Mouse (Mus musculus): ENCODE measurements around the gene Fam166a. TPM values are rescaled to one million over a fixed set of nuclear protein-coding genes. Genes with fewer than 3 reads are reported as not detected.

The Fam166a gene
- polyA plus RNA-seq (2015; fragmentation: Illumina TruSeq; extraction: RNeasy Lipid Tissue Mini Kit (QIAGEN cat#74804); ENCODE audit: insufficient read depth, low read depth, low replicate concordance) = not detected

GRCm38 (mm10) chr2:25218445-25218844 lies at the start of gene Fam166a:
Fam166a (plus strand) TSS chr2:25218745.

GRCm38 (mm10) chr2:25180478-25180903 lies 38.1 kb upstream of the Fam166a start, which contains the start of gene Nrarp:
Nrarp (plus strand) TSS chr2:25180758.

GRCm38 (mm10) chr2:25196172-25196954 lies 22.2 kb upstream of the Fam166a start, which contains the start of gene Tor4a:
Tor4a (minus strand) TSS chr2:25196886.

GRCm38 (mm10) chr2:25211121-25211670 lies 7.3 kb upstream of the Fam166a start, which contains the start of gene Nelfb:
Nelfb (minus strand) TSS chr2:25211489.

GRCm38 (mm10) chr2:25214444-25214843 lies 4.1 kb upstream of the Fam166a start, which contains the start of gene Stpg3:
Stpg3 (minus strand) TSS chr2:25214637.

GRCm38 (mm10) chr2:25224492-25224765 lies 5.9 kb downstream of the Fam166a start, which contains the start of gene Tubb4b:
Tubb4b (minus strand) TSS chr2:25224702.

GRCm38 (mm10) chr2:25234050-25234449 lies 15.5 kb downstream of the Fam166a start, which contains the start of gene Slc34a3:
Slc34a3 (minus strand) TSS chr2:25234364.

GRCm38 (mm10) chr2:25236614-25237013 lies 18.1 kb downstream of the Fam166a start, which contains the start of gene Rnf224:
Rnf224 (minus strand) TSS chr2:25236787.

GRCm38 (mm10) chr2:25242101-25242506 lies 23.6 kb downstream of the Fam166a start, which contains the start of the genes Rnf208 and Cysrt1:
Rnf208 (plus strand) TSS chr2:25242255.
Cysrt1 (minus strand) TSS chr2:25242452.

GRCm38 (mm10) chr2:25246183-25247072 lies 27.9 kb downstream of the Fam166a start, which contains the start of gene AL732309.1:
AL732309.1 (minus strand) TSS chr2:25246863.

GRCm38 (mm10) chr2:25255284-25255779 lies 36.8 kb downstream of the Fam166a start, which contains the start of gene Tmem203:
Tmem203 (plus strand) TSS chr2:25255439.

GRCm38 (mm10) chr2:25262291-25262767 lies 43.8 kb downstream of the Fam166a start, which contains the start of gene Tprn:
Tprn (plus strand) TSS chr2:25262618.

Other genes starting within 250 kb of the Fam166a start
- 8.3 TPM for gene Mrpl41, start 243.6 kb upstream of the Fam166a start, polyA plus RNA-seq (2015; fragmentation: Illumina TruSeq; extraction: RNeasy Lipid Tissue Mini Kit (QIAGEN cat#74804); ENCODE audit: insufficient read depth, low read depth, low replicate concordance)
- gene Pnpla7, start 242.7 kb upstream of the Fam166a start, polyA plus RNA-seq (2015; fragmentation: Illumina TruSeq; extraction: RNeasy Lipid Tissue Mini Kit (QIAGEN cat#74804); ENCODE audit: insufficient read depth, low read depth, low replicate concordance) = 12.8 TPM
- gene Nsmf, start 164.4 kb upstream of the Fam166a start, polyA plus RNA-seq (2015; fragmentation: Illumina TruSeq; extraction: RNeasy Lipid Tissue Mini Kit (QIAGEN cat#74804); ENCODE audit: insufficient read depth, low read depth, low replicate concordance) = 18.6 TPM
- gene Entpd8, start 138.4 kb upstream of the Fam166a start, polyA plus RNA-seq (2015; fragmentation: Illumina TruSeq; extraction: RNeasy Lipid Tissue Mini Kit (QIAGEN cat#74804); ENCODE audit: insufficient read depth, low read depth, low replicate concordance) = not detected
- gene Noxa1, start 123.6 kb upstream of the Fam166a start, polyA plus RNA-seq (2015; fragmentation: Illumina TruSeq; extraction: RNeasy Lipid Tissue Mini Kit (QIAGEN cat#74804); ENCODE audit: insufficient read depth, low read depth, low replicate concordance) = not detected
- gene Nrarp, start 38.0 kb upstream of the Fam166a start, polyA plus RNA-seq (2015; fragmentation: Illumina TruSeq; extraction: RNeasy Lipid Tissue Mini Kit (QIAGEN cat#74804); ENCODE audit: insufficient read depth, low read depth, low replicate concordance) = 5.7 TPM
- gene Tor4a, start 21.9 kb upstream of the Fam166a start, polyA plus RNA-seq (2015; fragmentation: Illumina TruSeq; extraction: RNeasy Lipid Tissue Mini Kit (QIAGEN cat#74804); ENCODE audit: insufficient read depth, low read depth, low replicate concordance) = 4.7 TPM
- gene Nelfb, start 7.3 kb upstream of the Fam166a start, polyA plus RNA-seq (2015; fragmentation: Illumina TruSeq; extraction: RNeasy Lipid Tissue Mini Kit (QIAGEN cat#74804); ENCODE audit: insufficient read depth, low read depth, low replicate concordance) = 17.7 TPM
- not detected for gene Stpg3, start 4.1 kb upstream of the Fam166a start, polyA plus RNA-seq (2015; fragmentation: Illumina TruSeq; extraction: RNeasy Lipid Tissue Mini Kit (QIAGEN cat#74804); ENCODE audit: insufficient read depth, low read depth, low replicate concordance)
- 52.2 TPM for gene Tubb4b, start 6.0 kb downstream of the Fam166a start, polyA plus RNA-seq (2015; fragmentation: Illumina TruSeq; extraction: RNeasy Lipid Tissue Mini Kit (QIAGEN cat#74804); ENCODE audit: insufficient read depth, low read depth, low replicate concordance)
- not detected for gene Slc34a3, start 15.6 kb downstream of the Fam166a start, polyA plus RNA-seq (2015; fragmentation: Illumina TruSeq; extraction: RNeasy Lipid Tissue Mini Kit (QIAGEN cat#74804); ENCODE audit: insufficient read depth, low read depth, low replicate concordance)
- gene Rnf224, start 18.0 kb downstream of the Fam166a start, polyA plus RNA-seq (2015; fragmentation: Illumina TruSeq; extraction: RNeasy Lipid Tissue Mini Kit (QIAGEN cat#74804); ENCODE audit: insufficient read depth, low read depth, low replicate concordance) = not detected
- gene Rnf208, start 23.5 kb downstream of the Fam166a start, polyA plus RNA-seq (2015; fragmentation: Illumina TruSeq; extraction: RNeasy Lipid Tissue Mini Kit (QIAGEN cat#74804); ENCODE audit: insufficient read depth, low read depth, low replicate concordance) = 2.2 TPM
- not detected for gene Cysrt1, start 23.7 kb downstream of the Fam166a start, polyA plus RNA-seq (2015; fragmentation: Illumina TruSeq; extraction: RNeasy Lipid Tissue Mini Kit (QIAGEN cat#74804); ENCODE audit: insufficient read depth, low read depth, low replicate concordance)
- gene AL732309.1, start 28.1 kb downstream of the Fam166a start, polyA plus RNA-seq (2015; fragmentation: Illumina TruSeq; extraction: RNeasy Lipid Tissue Mini Kit (QIAGEN cat#74804); ENCODE audit: insufficient read depth, low read depth, low replicate concordance) = 8.3 TPM
- 6.4 TPM for gene Tmem203, start 36.7 kb downstream of the Fam166a start, polyA plus RNA-seq (2015; fragmentation: Illumina TruSeq; extraction: RNeasy Lipid Tissue Mini Kit (QIAGEN cat#74804); ENCODE audit: insufficient read depth, low read depth, low replicate concordance)
- 1.3 TPM for gene Tprn, start 43.9 kb downstream of the Fam166a start, polyA plus RNA-seq (2015; fragmentation: Illumina TruSeq; extraction: RNeasy Lipid Tissue Mini Kit (QIAGEN cat#74804); ENCODE audit: insufficient read depth, low read depth, low replicate concordance)
- gene Ssna1, start 53.7 kb downstream of the Fam166a start, polyA plus RNA-seq (2015; fragmentation: Illumina TruSeq; extraction: RNeasy Lipid Tissue Mini Kit (QIAGEN cat#74804); ENCODE audit: insufficient read depth, low read depth, low replicate concordance) = 14.8 TPM
- gene Anapc2, start 53.7 kb downstream of the Fam166a start, polyA plus RNA-seq (2015; fragmentation: Illumina TruSeq; extraction: RNeasy Lipid Tissue Mini Kit (QIAGEN cat#74804); ENCODE audit: insufficient read depth, low read depth, low replicate concordance) = 14.2 TPM
- gene Tmem210, start 69.4 kb downstream of the Fam166a start, polyA plus RNA-seq (2015; fragmentation: Illumina TruSeq; extraction: RNeasy Lipid Tissue Mini Kit (QIAGEN cat#74804); ENCODE audit: insufficient read depth, low read depth, low replicate concordance) = not detected
- gene Lrrc26, start 71.2 kb downstream of the Fam166a start, polyA plus RNA-seq (2015; fragmentation: Illumina TruSeq; extraction: RNeasy Lipid Tissue Mini Kit (QIAGEN cat#74804); ENCODE audit: insufficient read depth, low read depth, low replicate concordance) = not detected
- gene Grin1, start 100.4 kb downstream of the Fam166a start, polyA plus RNA-seq (2015; fragmentation: Illumina TruSeq; extraction: RNeasy Lipid Tissue Mini Kit (QIAGEN cat#74804); ENCODE audit: insufficient read depth, low read depth, low replicate concordance) = 1.8 TPM
- gene Man1b1, start 113.6 kb downstream of the Fam166a start, polyA plus RNA-seq (2015; fragmentation: Illumina TruSeq; extraction: RNeasy Lipid Tissue Mini Kit (QIAGEN cat#74804); ENCODE audit: insufficient read depth, low read depth, low replicate concordance) = 12.2 TPM
- 24.6 TPM for gene Dpp7, start 137.6 kb downstream of the Fam166a start, polyA plus RNA-seq (2015; fragmentation: Illumina TruSeq; extraction: RNeasy Lipid Tissue Mini Kit (QIAGEN cat#74804); ENCODE audit: insufficient read depth, low read depth, low replicate concordance)
- 18.7 TPM for gene Uap1l1, start 146.9 kb downstream of the Fam166a start, polyA plus RNA-seq (2015; fragmentation: Illumina TruSeq; extraction: RNeasy Lipid Tissue Mini Kit (QIAGEN cat#74804); ENCODE audit: insufficient read depth, low read depth, low replicate concordance)
- not detected for gene Sapcd2, start 153.6 kb downstream of the Fam166a start, polyA plus RNA-seq (2015; fragmentation: Illumina TruSeq; extraction: RNeasy Lipid Tissue Mini Kit (QIAGEN cat#74804); ENCODE audit: insufficient read depth, low read depth, low replicate concordance)
- 16.2 TPM for gene Entpd2, start 177.1 kb downstream of the Fam166a start, polyA plus RNA-seq (2015; fragmentation: Illumina TruSeq; extraction: RNeasy Lipid Tissue Mini Kit (QIAGEN cat#74804); ENCODE audit: insufficient read depth, low read depth, low replicate concordance)
- 96.2 TPM for gene Npdc1, start 180.6 kb downstream of the Fam166a start, polyA plus RNA-seq (2015; fragmentation: Illumina TruSeq; extraction: RNeasy Lipid Tissue Mini Kit (QIAGEN cat#74804); ENCODE audit: insufficient read depth, low read depth, low replicate concordance)
- not detected for gene Fut7, start 204.5 kb downstream of the Fam166a start, polyA plus RNA-seq (2015; fragmentation: Illumina TruSeq; extraction: RNeasy Lipid Tissue Mini Kit (QIAGEN cat#74804); ENCODE audit: insufficient read depth, low read depth, low replicate concordance)
- 12.8 TPM for gene Abca2, start 210.0 kb downstream of the Fam166a start, polyA plus RNA-seq (2015; fragmentation: Illumina TruSeq; extraction: RNeasy Lipid Tissue Mini Kit (QIAGEN cat#74804); ENCODE audit: insufficient read depth, low read depth, low replicate concordance)
- not detected for gene Clic3, start 238.1 kb downstream of the Fam166a start, polyA plus RNA-seq (2015; fragmentation: Illumina TruSeq; extraction: RNeasy Lipid Tissue Mini Kit (QIAGEN cat#74804); ENCODE audit: insufficient read depth, low read depth, low replicate concordance)
- gene Paxx, start 242.3 kb downstream of the Fam166a start, polyA plus RNA-seq (2015; fragmentation: Illumina TruSeq; extraction: RNeasy Lipid Tissue Mini Kit (QIAGEN cat#74804); ENCODE audit: insufficient read depth, low read depth, low replicate concordance) = 43.3 TPM